Mouse (Mus musculus) G1E-ER4 (cell line): ENCODE measurements around the gene Phactr1. TPM values are rescaled to one million over a fixed set of nuclear protein-coding genes. Genes with fewer than 3 reads are reported as not detected.

Experiments
- GATA1 ChIP-seq: IDR thresholded peaks from one replicate; pipeline ENCODE4 v1.8.0; 2012; ENCODE audit warnings: low read length, inconsistent platforms
- polyA plus RNA-seq: library from polyadenylated mRNA; stranded (reverse); fragments of >175 nt; gene quantifications from 2 replicates; pipeline ENCODE4 v1.2.3, GENCODE M21; 2012

The Phactr1 gene
- polyA plus RNA-seq, 1 experiment: not detected

DNA sequence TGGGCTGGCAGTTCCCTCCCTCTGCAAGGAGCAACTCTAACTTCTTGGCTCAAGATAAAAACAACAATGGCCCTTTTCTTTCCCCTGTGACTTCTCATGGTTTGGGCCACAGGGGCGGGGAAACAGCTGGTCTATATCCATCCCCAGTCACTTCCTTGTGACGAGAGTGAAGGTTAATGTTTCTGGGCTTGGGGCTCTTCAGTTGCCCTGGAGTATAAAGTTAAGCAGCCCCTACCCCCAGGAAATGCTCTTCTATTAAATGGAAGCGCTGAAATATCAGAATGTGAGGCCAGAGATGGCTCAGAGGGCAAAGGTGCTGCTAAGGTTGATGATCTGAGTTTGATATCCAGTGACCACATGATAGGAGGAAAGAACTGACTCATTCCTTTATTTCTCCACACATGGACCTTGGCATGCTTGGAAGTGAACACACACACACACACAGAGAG lies 324.7 kb downstream of the Phactr1 start:
- no peak for TF ChIP-seq GATA1

GRCm38 (mm10) chr13:43008466-43008865 lies 328.0 kb downstream of the Phactr1 start:
- no peak for TF ChIP-seq GATA1

DNA sequence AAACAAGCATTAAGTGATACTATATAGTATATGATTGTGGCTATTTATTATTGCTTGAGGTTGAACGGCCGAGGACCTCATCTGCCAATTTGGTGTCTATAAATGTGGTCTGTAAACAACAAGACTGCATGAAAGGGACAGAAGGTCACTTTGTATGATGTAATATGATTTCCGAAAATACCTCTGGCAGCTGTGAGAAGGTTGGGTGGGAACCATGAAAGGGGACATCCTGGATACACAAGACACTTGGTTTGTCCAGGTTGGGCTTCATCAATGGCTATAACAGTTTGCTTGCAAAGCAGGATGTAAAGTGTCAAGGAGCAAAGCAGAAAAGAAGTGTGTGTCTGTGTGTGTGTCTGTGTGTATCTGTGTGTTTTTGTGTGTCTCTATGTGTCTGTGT lies 329.2 kb downstream of the Phactr1 start:
- no peak for TF ChIP-seq GATA1

DNA sequence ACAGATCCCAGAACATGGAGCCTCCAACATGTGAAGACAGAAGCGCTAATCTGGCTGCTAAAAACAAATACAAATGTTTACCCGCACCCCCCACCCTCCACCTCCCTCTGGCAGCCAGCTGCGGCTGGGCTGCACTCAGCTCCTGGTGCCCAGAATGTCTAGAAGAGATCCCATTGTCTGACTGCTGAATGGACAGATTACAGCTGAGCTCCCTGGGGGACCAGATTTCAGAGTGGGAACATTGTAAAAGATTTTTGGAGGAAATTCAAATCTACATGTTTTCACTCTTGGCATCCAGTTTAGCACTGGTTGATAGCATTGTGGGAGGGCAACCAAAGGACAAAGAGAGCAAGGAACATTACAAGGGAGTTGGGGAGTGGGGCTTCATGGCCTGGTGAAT lies 331.1 kb downstream of the Phactr1 start:
- no peak for TF ChIP-seq GATA1

DNA sequence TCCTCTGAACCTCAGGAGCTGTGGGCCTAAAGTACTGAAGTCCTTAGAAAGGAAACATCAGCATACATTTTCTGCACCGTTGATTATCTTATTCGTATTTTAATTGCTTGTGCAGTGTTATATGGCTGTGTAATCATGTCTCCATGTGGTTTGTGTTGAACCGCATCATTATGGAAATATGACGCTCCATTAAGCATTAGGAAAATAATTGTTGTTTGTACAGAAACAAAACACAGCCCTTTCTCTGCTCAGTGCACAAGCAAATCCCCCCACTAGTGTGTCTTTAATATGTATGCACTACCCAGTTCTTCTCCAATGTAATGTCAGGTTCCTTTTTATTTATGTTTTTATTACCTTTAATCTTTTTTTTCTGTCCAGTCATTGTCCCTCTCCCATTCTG lies 333.6 kb downstream of the Phactr1 start:
- TF ChIP-seq GATA1: no peak

- TF ChIP-seq GATA1: no peak
These were observed 335.3 kb downstream of the Phactr1 start for GRCm38 (mm10) chr13:43015768-43016167.

- no peak for TF ChIP-seq GATA1
These were observed 338.4 kb downstream of the Phactr1 start for GRCm38 (mm10) chr13:43018863-43019262.

GRCm38 (mm10) chr13:43021031-43021430 lies 340.6 kb downstream of the Phactr1 start:
- TF ChIP-seq GATA1: no peak

DNA sequence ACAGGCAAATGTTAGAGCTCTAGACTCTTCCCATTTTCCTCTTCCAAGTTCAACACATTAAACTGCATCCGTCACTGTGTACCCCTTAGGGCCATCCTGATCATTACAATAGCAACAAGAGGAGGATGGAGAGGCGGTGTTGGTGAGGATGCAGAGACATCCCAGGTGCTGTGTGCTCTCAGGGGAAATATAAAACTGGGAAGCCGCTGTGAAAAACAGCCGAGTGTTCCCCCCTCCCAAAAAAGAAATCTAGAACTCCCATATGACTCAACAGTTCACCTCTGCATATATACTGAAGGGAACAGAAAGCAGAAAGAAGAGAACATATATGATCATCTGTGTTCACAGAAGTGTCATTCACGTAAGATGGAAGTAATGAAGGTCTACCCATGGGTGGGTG lies 342.6 kb downstream of the Phactr1 start:
- no peak for TF ChIP-seq GATA1

- TF ChIP-seq GATA1: no peak
These were observed 347.1 kb downstream of the Phactr1 start for GRCm38 (mm10) chr13:43027568-43027967.

- TF ChIP-seq GATA1: no peak
These were observed 349.8 kb downstream of the Phactr1 start for GRCm38 (mm10) chr13:43030222-43030621.

- TF ChIP-seq GATA1: no peak
These were observed 352.0 kb downstream of the Phactr1 start for GRCm38 (mm10) chr13:43032451-43032850.

DNA sequence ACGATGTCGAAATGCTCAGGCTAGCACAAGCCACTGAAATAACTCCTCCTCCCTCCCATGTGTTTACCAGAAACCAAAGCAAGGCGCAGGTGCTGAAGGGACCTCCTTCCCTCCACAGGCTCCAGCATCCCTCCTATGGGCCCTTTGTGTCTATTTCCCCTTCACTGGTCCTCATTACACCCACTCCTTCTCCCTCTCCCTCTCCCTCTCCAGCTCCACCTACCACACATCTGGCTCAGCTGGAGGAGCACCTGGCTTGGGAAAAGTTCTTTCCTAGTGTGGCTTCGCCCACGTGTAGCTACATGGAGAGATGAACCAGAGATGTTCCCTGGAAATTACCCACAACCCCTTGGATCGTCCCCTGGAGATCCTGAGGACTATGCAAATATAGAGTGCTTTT lies 356.1 kb downstream of the Phactr1 start:
- no peak for TF ChIP-seq GATA1

DNA sequence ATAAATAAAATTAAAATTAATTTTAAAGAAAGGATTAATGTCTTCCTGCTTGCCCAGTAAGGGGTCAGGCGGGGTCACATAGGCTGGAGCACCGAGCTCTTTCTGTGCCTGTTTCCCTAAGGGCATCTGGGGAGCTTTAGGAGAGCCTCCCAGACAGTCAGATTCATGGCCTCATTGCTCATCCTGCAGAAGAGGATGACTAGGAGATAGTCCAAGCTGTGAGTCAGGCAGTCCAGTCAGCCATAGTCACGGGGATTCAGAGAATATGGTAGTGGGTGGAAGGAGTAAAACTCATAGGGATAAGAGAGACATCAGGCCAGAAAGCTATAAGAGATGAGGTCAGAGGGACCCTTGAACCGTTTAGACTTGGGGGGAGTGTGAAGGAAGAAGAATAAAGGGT lies 362.3 kb downstream of the Phactr1 start:
- no peak for TF ChIP-seq GATA1

- TF ChIP-seq GATA1: no peak
These were observed 368.1 kb downstream of the Phactr1 start for GRCm38 (mm10) chr13:43048553-43048952.

GRCm38 (mm10) chr13:43053201-43053600 lies 372.8 kb downstream of the Phactr1 start:
- no peak for TF ChIP-seq GATA1

- no peak for TF ChIP-seq GATA1
These were observed 374.7 kb downstream of the Phactr1 start for GRCm38 (mm10) chr13:43055136-43055535.

GRCm38 (mm10) chr13:43057104-43057503 lies 376.7 kb downstream of the Phactr1 start:
- TF ChIP-seq GATA1: no peak

DNA sequence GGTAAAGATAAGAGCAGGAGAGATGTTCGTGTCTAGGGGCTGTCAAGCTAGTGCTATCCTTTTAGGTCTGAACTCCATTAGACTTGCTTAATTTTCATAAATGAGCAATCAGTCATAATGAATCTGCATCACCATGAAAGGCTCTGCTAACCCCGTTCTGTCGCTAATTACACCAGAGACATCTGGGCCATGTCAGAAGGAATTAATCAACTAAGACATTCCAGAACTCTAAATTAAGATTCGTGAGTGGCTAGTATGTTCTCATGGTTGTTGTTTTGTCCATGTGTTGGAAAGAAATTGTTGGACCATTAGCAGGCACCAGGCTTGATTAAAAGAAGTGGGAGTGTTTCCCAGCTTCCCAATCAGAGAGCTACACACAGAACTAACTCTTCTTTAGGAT lies 382.9 kb downstream of the Phactr1 start:
- TF ChIP-seq GATA1: no peak
